Mouse (Mus musculus) myocyte (in vitro differentiated cells): ENCODE measurements around the gene Ubqlnl.

ENCODE experiments used
- E2F4 ChIP-seq: IDR thresholded peaks from one replicate; pipeline ENCODE4 v1.6.1; 2011; ENCODE audit warnings: mild to moderate bottlenecking, control low read depth, moderate library complexity; ENCODE audit not compliant: insufficient read depth
- MAX ChIP-seq: IDR thresholded peaks from one replicate; pipeline ENCODE4 v1.6.1; 2011; ENCODE audit warnings: low read depth, mild to moderate bottlenecking, control low read depth
- MYOG ChIP-seq, 3 experiments: IDR thresholded peaks; one replicate each; pipeline ENCODE4 v1.6.1; 2011; ENCODE audit warnings: control low read depth in 2 of 3, low read depth in 2 of 3, mild to moderate bottlenecking in 2 of 3; ENCODE audit not compliant: insufficient read length in 2 of 3, control insufficient read depth in 1 of 3, insufficient read depth in 1 of 3
- POLR2A ChIP-seq: IDR thresholded peaks from one replicate; pipeline ENCODE4 v1.6.1; 2011; ENCODE audit warnings: low read depth, mild to moderate bottlenecking, control low read depth, moderate library complexity; ENCODE audit not compliant: insufficient read length
- POLR2AphosphoS2 ChIP-seq: IDR thresholded peaks from one replicate; pipeline ENCODE4 v1.6.1; 2011; ENCODE audit warnings: low read depth, control low read depth; ENCODE audit not compliant: insufficient read length
- TCF12 ChIP-seq: IDR thresholded peaks from one replicate; pipeline ENCODE4 v1.6.1; 2011; ENCODE audit warnings: mild to moderate bottlenecking, control low read depth; ENCODE audit not compliant: poor library complexity, insufficient read depth, severe bottlenecking
- TCF3 ChIP-seq: IDR thresholded peaks from one replicate; pipeline ENCODE4 v1.6.1; 2011; ENCODE audit warnings: low read depth, control low read depth; ENCODE audit not compliant: insufficient read length
- USF1 ChIP-seq: IDR thresholded peaks from one replicate; pipeline ENCODE4 v1.6.1; 2011; ENCODE audit warnings: low read depth, mild to moderate bottlenecking, control low read depth, moderate library complexity

DNA sequence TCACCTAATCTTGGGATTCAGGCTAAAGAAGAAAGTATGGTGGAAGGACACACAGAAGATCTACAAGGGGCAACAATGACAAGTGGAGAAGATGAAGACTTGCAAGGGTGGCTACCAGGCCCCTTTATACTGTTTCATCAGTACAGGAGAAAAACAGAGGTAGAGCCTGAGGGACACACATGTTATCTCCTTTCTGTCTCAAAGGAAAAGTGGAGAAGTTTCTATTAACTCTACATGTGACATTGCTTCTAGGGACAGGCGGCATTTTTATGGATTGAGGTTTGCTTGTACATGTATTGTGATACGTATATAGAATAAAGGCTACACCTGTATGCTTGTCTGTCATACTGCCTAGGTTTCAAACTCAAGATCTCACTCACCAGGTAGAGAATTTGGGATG is 32.9 kb upstream of the Ubqlnl start, which contains the start of gene Olfr648:
- no peak for TF ChIP-seq POLR2A
- TF ChIP-seq USF1 = no peak
- TF ChIP-seq MYOG (IDR thresholded peaks at IDR 0.05; ENCODE audit: control insufficient read depth in 1 of 3, insufficient read depth in 1 of 3, insufficient read length in 2 of 3, low read depth in 2 of 3) = no peak
- no peak for TF ChIP-seq MAX
- no peak for TF ChIP-seq TCF12
- TF ChIP-seq POLR2AphosphoS2 = no peak
- no peak for TF ChIP-seq E2F4
- no peak for TF ChIP-seq TCF3
